Mouse (Mus musculus) heart, embryonic 14.5 days (tissue): ENCODE measurements at regions not wholly inside any gene's neighbourhood (a gene's known extent, or its start where the extent isn't known, plus 50 kb on each side); places are given as distances from the start of the nearest gene placed in this dataset.

Experiments used
- ATAC-seq: fragments of 200-750 bp; cut with Nextera tagmentation; 2 replicates; pipeline ENCODE4 v1.8.0; 2017; ENCODE audit warnings: low read depth, moderate TSS enrichment; ENCODE audit not compliant: insufficient number of reproducible peaks, insufficient read depth, low FRiP score
- H3K27ac ChIP-seq, 2 experiments: fragments of 200-500 bp in 1 of 2; fragments of 300-500 bp in 1 of 2; sonication (generic) in 1 of 2; replicated peaks in 1 of 2; 2 replicates each; pipeline ENCODE4 v1.5.1; 2012 to 2014; ENCODE audit warnings: low read depth in 2 of 2, low read length in 2 of 2, control low read depth in 1 of 2, mild to moderate bottlenecking in 1 of 2, mixed read lengths in 1 of 2; ENCODE audit not compliant: control insufficient read depth in 1 of 2, insufficient read depth in 1 of 2
- H3K27me3 ChIP-seq: fragments of 300-500 bp; sonication (generic); 2 replicates; pipeline ENCODE4 v1.6.1; 2014; ENCODE audit warnings: mild to moderate bottlenecking, low read length, control low read depth; ENCODE audit not compliant: control insufficient read depth, insufficient read depth
- H3K36me3 ChIP-seq: fragments of 300-500 bp; sonication (generic); 2 replicates; pipeline ENCODE4 v1.6.1; 2014; ENCODE audit warnings: mild to moderate bottlenecking, control low read depth, low read length, mixed read lengths; ENCODE audit not compliant: control insufficient read depth, insufficient read depth
- H3K4me1 ChIP-seq, 2 experiments: fragments of 200-500 bp in 1 of 2; fragments of 300-500 bp in 1 of 2; sonication (generic) in 1 of 2; 2 replicates each; pipeline ENCODE4 v1.6.1; 2012 to 2014; ENCODE audit warnings: low read length in 2 of 2, control low read depth in 1 of 2, mixed read lengths in 1 of 2; ENCODE audit not compliant: control insufficient read depth in 2 of 2, insufficient read depth in 2 of 2
- H3K4me2 ChIP-seq: fragments of 300-500 bp; sonication (generic); 2 replicates; pipeline ENCODE4 v1.6.1; 2014; ENCODE audit warnings: mild to moderate bottlenecking, low read length
- H3K4me3 ChIP-seq, 2 experiments: fragments of 200-500 bp in 1 of 2; fragments of 300-500 bp in 1 of 2; sonication (generic) in 1 of 2; 2 replicates each; pipeline ENCODE4 v1.5.1; 2012 to 2014; ENCODE audit warnings: low read length in 2 of 2, mild to moderate bottlenecking in 2 of 2, control low read depth in 1 of 2, low read depth in 1 of 2, moderate library complexity in 1 of 2; ENCODE audit not compliant: control insufficient read depth in 1 of 2, insufficient read depth in 1 of 2
- H3K9ac ChIP-seq: fragments of 300-500 bp; sonication (generic); 2 replicates; pipeline ENCODE4 v1.6.1; 2014; ENCODE audit warnings: mild to moderate bottlenecking, low read length
- H3K9me3 ChIP-seq: fragments of 300-500 bp; sonication (generic); 2 replicates; pipeline ENCODE4 v1.6.1; 2016; ENCODE audit warnings: low read length, control low read depth; ENCODE audit not compliant: control insufficient read depth
- WGBS: fragments of 180-500 bp; shearing (Covaris S2); extraction: QIAGEN DNeasy Blood & Tissue Kit; methylation state at CpG from one replicate; pipeline ENCODE4 v1.1.7; 2014; 5-methylcytosine and 5-hydroxymethylcytosine counted together

GRCm38 (mm10) chr14:110580311-110580710 lies 174.6 kb downstream of the Slitrk6 start:
- no peak overlapping the region for H3K4me3 ChIP-seq

DNA sequence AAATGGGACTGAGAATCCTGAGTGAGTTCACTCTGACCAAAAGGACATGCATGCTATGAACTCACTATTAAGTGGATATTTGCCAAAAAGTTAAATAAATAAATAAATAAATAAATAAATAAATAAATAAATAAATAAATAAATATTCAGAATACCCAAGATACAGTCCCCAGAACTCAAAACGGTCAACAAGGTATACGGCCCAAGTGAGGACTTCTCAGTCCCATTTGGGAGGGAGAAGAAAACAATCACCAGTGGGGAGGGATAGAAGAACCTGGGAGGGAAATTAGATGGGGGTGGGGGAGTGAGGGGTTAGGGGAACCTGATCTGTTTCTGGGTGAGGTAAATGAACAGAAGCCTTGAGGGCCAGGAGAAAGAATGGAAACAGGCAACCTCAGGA lies 184.2 kb downstream of the Slitrk6 start:
- no peak overlapping the region for H3K4me2 ChIP-seq
- no peak for ATAC-seq
- H3K36me3 ChIP-seq = no peaks in the 10 kb centered on the region
- no peak overlapping the region for H3K27ac ChIP-seq
- no peaks in the 10 kb centered on the region for H3K9me3 ChIP-seq
- 84% methylated on average over 2 of the region's 2 CpGs for WGBS
- no peaks in the 10 kb centered on the region for H3K27me3 ChIP-seq
- no peak overlapping the region for H3K4me3 ChIP-seq
- no peak overlapping the region for H3K9ac ChIP-seq
- H3K4me1 ChIP-seq = no peaks in the 10 kb centered on the region

More at GRCm38 (mm10) chr14:110580311-110580710, 174.6 kb downstream of the Slitrk6 start:
- no peak overlapping the region for H3K4me2 ChIP-seq
- H3K27me3 ChIP-seq = no peaks in the 10 kb centered on the region
- H3K36me3 ChIP-seq = no peaks in the 10 kb centered on the region
- no peaks in the 10 kb centered on the region for H3K9me3 ChIP-seq
- H3K4me1 ChIP-seq = no peaks in the 10 kb centered on the region
- ATAC-seq = no peak
- WGBS = 68% methylated on average over 3 of the region's 3 CpGs
- H3K9ac ChIP-seq = no peak overlapping the region
- H3K27ac ChIP-seq = no peak overlapping the region

DNA sequence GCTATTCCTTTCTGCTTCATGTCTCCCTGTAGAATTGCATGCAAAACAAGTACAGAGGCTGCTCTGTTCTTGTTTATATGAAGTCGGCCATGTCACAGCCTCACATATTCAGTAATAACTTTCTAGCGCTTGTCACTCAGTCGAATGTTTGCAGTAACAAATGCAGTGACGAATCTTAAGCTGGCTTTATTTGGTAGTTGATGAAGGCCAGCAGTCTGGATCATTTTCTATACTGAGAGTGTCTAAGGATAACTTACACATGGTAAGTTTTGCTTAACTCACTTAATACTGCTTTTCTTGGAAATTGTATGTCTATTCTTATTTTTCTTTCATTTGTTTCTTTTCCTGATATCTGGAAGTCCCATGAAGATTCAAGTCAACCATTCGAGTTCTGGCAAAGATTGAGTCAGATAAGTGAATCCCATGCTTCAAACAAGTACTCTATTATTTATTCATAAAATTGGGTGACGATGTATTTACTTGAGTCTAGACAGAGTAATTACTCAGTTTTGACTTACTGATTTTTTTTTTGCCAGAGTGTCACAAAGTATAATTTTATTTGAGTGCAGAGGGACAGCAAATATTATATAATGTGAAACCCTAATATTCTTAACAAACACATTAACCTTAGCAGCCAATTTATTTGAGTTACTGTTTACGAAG lies 189.0 kb downstream of the Slitrk6 start:
- H3K36me3 ChIP-seq = no peaks in the 10 kb centered on the region
- no peak overlapping the region for H3K9ac ChIP-seq
- no peaks in the 10 kb centered on the region for H3K9me3 ChIP-seq
- H3K27ac ChIP-seq = no peak overlapping the region
- H3K27me3 ChIP-seq = no peaks in the 10 kb centered on the region
- no peak overlapping the region for H3K4me3 ChIP-seq
- no peak overlapping the region for H3K4me2 ChIP-seq
- WGBS = 72% methylated on average over 7 of the region's 7 CpGs
- no peak for ATAC-seq
- no peaks in the 10 kb centered on the region for H3K4me1 ChIP-seq

- Histone ChIP-seq H3K4me1 (no peaks in the 10 kb centered on the region), H3K27ac (no peak overlapping the region), H3K9ac (no peak overlapping the region), H3K36me3 (no peaks in the 10 kb centered on the region), H3K4me2 (no peak overlapping the region), H3K9me3 (no peaks in the 10 kb centered on the region), H3K4me3 (no peak overlapping the region), H3K27me3 (no peaks in the 10 kb centered on the region)
- WGBS = 79% methylated on average over 2 of the region's 2 CpGs
- no peak for ATAC-seq
Observed at GRCm38 (mm10) chr14:110564621-110565020, 190.3 kb downstream of the Slitrk6 start.

DNA sequence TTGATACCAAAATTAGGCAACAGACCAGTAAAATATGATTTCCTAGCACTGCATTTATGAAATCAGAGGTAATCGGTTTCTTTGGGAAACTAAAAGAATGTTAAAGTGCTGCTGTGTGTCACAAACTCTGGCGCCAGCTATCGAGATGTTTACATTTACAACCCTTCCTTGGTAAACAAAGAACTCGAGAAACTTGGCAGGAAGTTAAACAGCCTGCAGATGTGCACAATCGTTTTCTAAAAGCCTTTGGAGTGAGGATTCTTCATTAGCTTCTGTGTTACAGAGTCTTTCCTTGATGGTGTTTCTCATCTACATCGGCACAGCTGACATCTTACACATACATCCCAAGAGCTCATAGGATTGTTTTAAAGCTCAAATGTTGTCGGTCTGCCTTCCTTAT lies 209.7 kb downstream of the Slitrk6 start:
- 66% methylated on average over 7 of the region's 7 CpGs for WGBS
- no peak for ATAC-seq
- H3K9me3 ChIP-seq = no peaks in the 10 kb centered on the region

DNA sequence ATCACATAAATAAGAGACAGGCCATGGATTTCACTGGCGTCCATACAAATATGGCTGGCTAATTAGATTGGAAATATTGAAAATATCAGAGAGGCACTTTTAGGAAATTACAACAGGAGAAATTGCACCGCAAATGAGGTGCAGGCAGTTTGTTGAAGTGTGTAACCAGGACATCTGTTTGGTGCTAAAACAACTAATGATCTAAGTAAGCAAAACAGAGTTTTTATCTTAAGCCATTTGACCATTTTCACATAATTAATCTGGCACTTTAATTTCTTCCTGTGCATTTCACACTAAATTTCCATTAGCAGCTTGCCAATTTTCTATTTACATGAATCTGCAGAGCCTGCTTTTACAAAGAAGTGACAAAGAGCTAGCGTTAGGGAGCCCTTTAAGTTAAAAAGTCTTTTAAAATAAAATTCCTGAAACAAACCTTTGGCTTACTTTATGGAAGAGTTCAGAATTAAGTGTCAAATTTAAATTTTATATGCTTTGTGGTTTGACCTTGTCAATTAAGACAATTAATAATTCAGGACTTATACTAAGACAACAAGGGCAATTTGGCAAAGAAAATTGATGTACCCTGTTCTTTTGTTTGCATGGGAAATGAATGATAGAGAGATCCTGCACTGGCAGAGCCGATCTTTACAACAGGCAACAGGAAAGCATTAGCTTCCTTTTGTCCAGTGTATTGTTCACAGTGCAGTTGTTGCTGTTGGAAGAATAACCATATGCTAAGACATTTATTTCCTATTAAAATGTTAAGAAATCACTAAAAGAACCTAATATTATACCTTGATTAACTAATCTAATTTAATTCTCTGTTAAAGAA lies 211.4 kb downstream of the Slitrk6 start:
- no peak overlapping the region for H3K27ac ChIP-seq
- no peaks in the 10 kb centered on the region for H3K36me3 ChIP-seq
- H3K4me1 ChIP-seq = no peaks in the 10 kb centered on the region
- no peaks in the 10 kb centered on the region for H3K27me3 ChIP-seq
- ATAC-seq = no peak
- no peaks in the 10 kb centered on the region for H3K9me3 ChIP-seq
- WGBS = 78% methylated on average over 4 of the region's 4 CpGs
- no peak overlapping the region for H3K4me2 ChIP-seq
- H3K4me3 ChIP-seq = no peak overlapping the region
- no peak overlapping the region for H3K9ac ChIP-seq

More for the DNA sequence above, 209.7 kb downstream of the Slitrk6 start:
- Histone ChIP-seq H3K27me3 (no peaks in the 10 kb centered on the region), H3K4me2 (no peak overlapping the region), H3K4me3 (no peak overlapping the region), H3K36me3 (no peaks in the 10 kb centered on the region), H3K4me1 (no peaks in the 10 kb centered on the region), H3K9ac (no peak overlapping the region), H3K27ac (no peak overlapping the region)

GRCm38 (mm10) chr14:110527306-110527705 lies 227.6 kb downstream of the Slitrk6 start:
- WGBS = 69% methylated on average over 3 of the region's 3 CpGs
- ATAC-seq = no peak
- Histone ChIP-seq H3K9me3 (no peaks in the 10 kb centered on the region), H3K4me3 (no peak overlapping the region), H3K36me3 (no peaks in the 10 kb centered on the region), H3K27me3 (no peaks in the 10 kb centered on the region), H3K4me1 (no peaks in the 10 kb centered on the region), H3K4me2 (no peak overlapping the region), H3K27ac (no peak overlapping the region), H3K9ac (no peak overlapping the region)
